Mouse (Mus musculus) gastrocnemius, postnatal 25 days (tissue): Measurements from ENCODE around the gene Fign. TPM values are rescaled to one million over a fixed set of nuclear protein-coding genes. Genes with fewer than 3 reads are reported as not detected.

Experiments used
- DNase-seq: peaks from one replicate; pipeline ENCODE4 v3.0.0; 2022
- long read RNA-seq, 2 experiments: library from polyadenylated mRNA; stranded (forward); transcript quantifications; one replicate each; pipeline ENCODE4 v2.0.0; 2021
- total RNA-seq, 2 experiments: library from RNA; stranded (reverse); gene quantifications; 1 replicate in 1 of 2; 2 replicates in 1 of 2; pipeline ENCODE4 v1.2.3; 2021

Gene Fign
- 1 to 10 TPM; 1.3 to 2.8 TPM for total RNA-seq
- long read RNA-seq, experiment 1, result 0 reads
- long read RNA-seq, experiment 2, result 0 reads

DNA sequence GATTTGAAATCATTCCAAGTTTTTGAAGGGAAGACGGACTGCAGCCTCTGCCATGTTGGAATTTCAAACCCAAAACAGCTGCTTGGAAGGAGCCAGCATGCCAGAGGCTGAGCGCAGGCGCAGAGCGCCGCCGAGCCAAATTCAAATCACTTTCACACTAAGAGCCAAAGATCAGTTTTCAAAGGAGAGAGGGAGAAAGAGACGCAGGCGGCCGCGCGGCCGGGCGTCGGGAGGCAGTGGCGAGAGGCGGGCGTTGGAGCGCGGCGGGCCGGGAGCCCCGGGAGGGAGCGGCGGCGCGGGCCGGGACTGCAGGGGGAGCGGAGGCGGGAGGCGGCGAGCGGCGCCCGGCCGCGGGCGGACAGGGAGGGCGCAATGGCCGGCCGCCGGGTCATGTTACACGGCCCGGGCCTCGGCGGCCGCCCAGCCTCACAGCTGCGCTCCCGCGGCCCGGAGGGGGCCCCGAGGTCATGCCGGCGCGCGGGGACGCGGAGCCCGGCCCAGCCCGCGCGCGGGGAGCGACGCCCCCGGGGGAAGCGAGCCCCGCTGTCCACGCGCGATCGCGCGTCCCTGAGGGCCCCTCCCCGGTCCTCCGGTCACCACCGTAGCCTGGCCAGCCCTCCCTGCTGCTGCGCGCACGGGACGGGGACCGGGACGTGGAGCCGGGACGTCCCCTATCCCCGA is at the start of gene Fign:
Gene Fign (minus strand): TSS at position 102 of the 681 bp plus-strand sequence.
- DNase-seq, result peak; percentile 70

DNA sequence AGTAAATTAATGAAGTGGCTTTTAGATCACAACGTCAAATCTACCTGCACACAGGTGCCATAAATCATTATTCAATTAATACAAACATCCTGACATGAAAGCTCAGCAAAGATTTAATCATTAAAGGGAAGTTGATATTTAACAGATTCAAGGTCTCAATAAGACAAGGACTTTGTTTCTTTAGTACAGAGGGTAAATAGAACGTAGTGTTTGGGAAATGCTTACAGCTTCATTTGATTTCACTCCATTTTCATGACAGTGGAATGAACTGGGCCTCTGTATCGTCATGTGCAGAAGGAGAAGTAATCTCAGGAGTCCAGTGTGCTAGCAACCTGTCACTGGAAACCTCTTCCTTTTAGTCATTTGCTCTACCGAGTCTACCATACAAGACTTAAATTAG is 35.8 kb upstream of the Fign start:
- no peak for DNase-seq

GRCm38 (mm10) chr2:64120495-64120894 is 22.7 kb upstream of the Fign start:
- no peak for DNase-seq

GRCm38 (mm10) chr2:64116613-64117012 is 18.8 kb upstream of the Fign start:
- DNase-seq, result no peak

- no peak for DNase-seq
These were observed 13.3 kb upstream of the Fign start for GRCm38 (mm10) chr2:64111133-64111532.

DNA sequence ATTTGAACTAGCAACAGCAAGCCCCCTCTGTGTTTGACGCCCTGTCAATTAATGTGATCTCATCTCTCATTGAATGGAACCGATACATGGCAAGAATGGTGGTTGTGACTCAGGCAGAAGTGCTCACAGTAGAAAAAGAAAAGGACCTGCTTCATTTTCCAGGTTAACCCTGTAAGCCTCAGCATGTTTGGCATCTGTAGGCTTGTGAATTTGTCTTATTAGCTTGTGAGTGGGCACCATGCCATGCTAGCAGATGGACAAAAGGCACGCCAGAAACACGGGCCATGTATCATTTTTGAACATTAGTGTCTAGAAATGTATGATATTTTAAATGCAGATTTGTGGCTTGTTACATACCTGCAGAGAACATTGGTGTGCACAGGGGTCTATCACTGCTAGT is 12.0 kb upstream of the Fign start:
- DNase-seq, result no peak

DNA sequence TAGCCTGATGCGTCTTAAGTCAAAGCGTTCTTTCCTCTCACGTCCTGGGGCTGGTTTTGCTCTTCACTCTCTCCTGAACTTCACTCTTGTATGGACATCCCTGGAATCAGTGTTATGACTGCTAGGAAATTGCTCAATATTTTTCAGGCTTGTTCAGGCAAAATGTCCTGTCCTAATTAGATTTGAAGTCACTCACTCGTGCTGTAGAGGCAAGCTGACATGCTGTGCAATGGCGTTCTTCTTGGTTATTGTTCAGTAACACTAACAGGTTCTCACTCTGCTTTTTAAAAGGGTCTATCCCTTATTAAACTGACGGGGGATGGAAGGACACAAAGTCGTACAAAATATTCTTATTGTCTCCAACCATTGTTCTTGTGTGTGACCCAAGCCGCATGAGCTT is 10.2 kb upstream of the Fign start:
- no peak for DNase-seq

GRCm38 (mm10) chr2:64098618-64099320 is 931 bp upstream of the Fign start:
- no peak for DNase-seq

DNA sequence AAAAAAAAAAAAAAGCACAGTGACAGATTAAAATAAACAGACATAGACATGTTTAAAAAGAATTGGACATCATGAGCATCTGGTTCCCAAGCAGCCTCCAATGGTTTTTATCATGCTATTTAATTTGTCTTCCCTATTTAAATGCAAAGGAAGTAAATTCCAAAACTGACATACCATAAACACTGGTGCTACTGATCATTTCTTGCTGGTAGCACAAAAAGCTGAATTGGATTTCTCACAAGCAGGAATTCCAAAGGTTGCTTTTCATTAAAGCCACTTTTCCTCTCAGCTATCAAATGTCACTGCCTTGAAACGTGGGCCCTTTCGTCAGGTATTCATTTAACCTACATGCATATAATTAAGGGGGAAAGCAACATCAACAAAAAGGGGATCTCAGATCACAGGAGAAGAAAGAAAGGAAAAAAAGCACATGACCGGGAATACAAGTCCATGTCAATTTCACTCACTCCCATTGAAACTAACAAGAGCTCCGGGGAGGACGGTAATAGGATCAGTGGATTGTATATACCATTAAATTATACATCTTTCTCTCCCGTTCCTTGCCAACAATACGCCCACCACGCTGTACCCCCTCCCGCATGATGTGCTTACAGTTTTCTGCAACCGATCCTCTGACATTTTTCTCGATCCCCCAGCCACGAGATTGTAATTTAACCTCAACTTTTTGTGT is 972 bp downstream of the Fign start:
- no peak for DNase-seq

- no peak for DNase-seq
These were observed 1.7 kb downstream of the Fign start for GRCm38 (mm10) chr2:64096176-64096575.

DNA sequence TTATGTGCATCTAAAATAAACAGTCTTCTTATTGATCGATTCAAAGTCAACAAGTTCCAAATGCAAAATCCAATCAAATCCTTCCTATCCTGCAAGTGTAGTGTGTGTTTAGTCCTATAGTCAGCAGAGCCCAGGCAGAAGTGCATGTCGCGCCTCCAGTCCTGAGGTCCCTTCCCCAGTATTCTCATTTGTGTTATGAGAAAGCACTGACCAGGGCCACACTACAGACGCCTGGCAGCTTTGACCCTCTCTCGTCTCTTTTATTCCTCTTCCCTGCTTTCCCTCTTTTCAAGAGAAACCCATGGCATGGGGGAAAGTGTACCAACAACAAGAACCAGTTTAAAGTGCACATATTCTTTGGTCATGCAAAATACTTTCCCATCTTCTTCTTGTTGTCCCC is 2.3 kb downstream of the Fign start:
- DNase-seq, result no peak

DNA sequence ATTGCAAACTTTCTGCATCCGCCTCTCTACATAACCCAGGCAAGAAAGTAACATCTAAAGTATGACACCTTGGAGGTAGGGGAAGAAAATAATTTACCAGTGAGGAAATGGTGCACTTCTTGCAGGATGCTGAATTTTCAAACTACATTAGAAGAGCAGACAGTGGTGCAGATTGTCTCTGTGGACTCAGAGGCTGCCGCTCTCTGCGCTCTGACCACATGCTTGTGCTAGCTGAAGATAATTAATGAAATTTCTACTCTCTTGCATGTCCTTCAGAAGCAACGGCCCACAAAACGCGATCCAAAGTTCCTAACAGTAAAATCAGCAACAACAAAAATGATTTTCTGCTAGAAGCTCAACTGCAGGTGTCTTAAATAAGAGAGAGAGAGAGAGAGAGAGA is 4.8 kb downstream of the Fign start:
- DNase-seq, result no peak

- DNase-seq, result no peak
These were observed 13.9 kb downstream of the Fign start for GRCm38 (mm10) chr2:64083853-64084427.

DNA sequence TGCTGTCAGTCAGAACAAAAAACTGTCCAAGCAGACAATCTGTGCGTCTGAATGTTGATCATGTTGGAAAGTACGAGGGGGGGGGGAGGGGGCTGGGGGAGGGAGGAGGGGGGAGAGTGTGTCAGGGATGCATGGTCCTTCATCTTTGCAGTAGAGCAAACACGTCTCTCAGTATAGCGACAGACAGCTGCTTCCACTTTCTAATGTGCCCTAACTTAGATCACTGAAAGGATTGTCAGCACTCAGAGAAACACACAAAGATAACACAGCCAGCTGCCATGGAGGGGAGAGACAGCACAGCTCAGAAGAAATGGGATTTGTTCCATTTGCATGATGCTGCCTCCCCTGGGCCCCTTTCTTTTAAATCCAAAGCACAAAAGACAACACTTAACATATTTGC is 18.1 kb downstream of the Fign start:
- DNase-seq, result no peak

GRCm38 (mm10) chr2:64078551-64078950 is 19.3 kb downstream of the Fign start:
- DNase-seq, result no peak

- no peak for DNase-seq
These were observed 20.0 kb downstream of the Fign start for GRCm38 (mm10) chr2:64077846-64078245.

DNA sequence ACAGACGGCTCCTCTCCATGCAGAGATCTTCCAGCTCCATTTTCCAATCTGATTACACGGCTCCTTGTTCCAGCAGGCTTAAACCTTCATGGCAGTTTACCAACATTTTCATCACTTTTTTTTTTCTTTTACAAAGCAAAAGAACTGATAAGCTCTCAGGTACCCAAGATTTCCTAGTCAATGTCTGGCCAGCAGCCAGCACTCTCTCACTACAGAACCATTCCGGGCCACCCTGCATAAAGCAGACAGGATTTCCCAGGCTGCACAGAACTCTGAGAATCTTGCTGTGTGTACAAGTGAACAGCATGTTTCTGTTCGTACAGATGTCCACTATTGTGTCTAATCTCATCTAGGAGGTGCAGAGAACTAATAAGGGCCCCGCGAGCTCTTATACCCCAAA is 22.0 kb downstream of the Fign start:
- no peak for DNase-seq

GRCm38 (mm10) chr2:64074602-64075389 is 23.0 kb downstream of the Fign start:
- no peak for DNase-seq

DNA sequence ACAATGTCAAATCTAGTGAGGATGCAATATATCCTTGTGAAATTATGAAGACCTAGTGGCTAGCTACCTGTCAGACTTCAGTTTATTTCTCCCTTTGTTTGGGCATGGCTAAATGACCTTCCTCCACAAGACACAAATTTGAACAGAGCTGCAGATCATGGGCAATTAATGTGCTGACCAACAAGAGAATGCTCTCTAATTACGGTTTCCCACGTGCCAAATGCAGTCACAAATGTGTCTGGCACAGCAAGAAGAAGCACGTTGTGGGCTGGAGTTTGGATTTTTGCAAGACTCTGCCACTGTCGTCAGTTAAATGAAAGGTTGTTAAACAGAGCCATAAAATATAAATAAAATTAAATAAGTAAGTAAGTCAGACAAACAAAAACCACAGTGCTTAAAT is 25.7 kb downstream of the Fign start:
- DNase-seq, result no peak

DNA sequence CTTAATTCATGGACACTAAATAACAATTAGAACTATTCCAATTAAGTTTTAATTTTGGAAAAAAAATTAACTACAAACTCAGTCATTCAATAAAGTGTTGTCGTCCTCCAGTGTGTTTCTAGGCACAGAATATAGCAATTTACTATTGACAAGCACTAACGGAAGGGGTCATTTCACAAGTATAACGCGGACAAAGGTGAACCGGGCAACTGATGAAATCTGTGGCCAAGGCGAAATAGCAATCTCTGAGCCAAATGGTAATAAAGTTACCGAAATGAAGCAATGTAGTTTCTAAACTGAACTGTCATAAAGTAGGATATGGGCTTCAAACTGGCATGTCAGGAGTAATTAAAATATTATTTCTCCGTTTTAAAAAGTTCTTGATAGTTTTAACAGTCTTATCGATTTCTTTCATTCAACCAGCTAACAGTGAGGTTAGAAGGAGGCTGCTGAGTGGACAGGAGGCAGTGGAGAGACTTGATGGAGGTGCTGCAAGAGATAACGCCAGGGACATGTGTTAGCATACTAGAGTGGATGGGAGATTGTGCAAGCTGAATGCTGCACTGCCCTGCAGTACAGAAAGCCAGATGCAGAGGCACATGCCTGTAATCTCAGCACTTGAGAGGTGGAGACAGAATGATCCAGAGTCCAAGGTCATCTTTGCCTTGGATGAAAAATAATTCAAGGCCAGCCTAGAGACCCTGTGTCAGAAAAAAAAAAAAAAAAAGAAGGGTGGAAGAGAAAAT is 27.7 kb downstream of the Fign start:
- DNase-seq, result no peak

GRCm38 (mm10) chr2:64065511-64065910 is 32.3 kb downstream of the Fign start:
- no peak for DNase-seq
